Mouse (Mus musculus) c-Kit-positive CD71-positive TER-119-positive erythroid progenitor cells, embryonic 14.5 days (primary cell): Measurements from ENCODE around the gene Cnbp.

ENCODE experiments used
- DNase-seq: peaks from one replicate; pipeline ENCODE4 v3.0.0-alpha.2; 2013; ENCODE audit warnings: low spot score

Cnbp gene

GRCm38 (mm10) chr6:87850900-87851614 lies at the start of gene Cnbp:
TSS of gene Cnbp (minus strand) at chr6:87851106.
- DNase-seq, result peak; percentile 95

DNA sequence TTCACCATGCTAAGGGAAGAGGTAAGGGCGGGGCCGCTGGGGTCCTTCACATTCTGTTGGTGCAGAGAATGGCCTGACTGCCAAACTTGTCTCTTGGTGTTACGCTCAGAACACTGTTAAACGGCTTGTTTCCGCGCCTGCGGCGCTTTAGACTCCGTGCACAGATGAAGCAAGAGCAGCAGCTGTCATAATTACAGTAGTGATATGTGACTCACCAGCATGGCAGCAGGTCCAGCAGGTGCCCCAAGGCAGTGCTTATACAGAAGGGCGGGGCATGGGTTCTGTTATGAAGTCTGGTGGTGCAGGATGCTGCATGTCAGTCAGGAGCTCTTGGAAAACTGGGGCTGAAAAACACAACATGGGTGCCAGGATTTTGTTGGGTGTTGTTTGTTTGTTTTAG lies 47.1 kb upstream of the Cnbp start:
- no peak for DNase-seq

DNA sequence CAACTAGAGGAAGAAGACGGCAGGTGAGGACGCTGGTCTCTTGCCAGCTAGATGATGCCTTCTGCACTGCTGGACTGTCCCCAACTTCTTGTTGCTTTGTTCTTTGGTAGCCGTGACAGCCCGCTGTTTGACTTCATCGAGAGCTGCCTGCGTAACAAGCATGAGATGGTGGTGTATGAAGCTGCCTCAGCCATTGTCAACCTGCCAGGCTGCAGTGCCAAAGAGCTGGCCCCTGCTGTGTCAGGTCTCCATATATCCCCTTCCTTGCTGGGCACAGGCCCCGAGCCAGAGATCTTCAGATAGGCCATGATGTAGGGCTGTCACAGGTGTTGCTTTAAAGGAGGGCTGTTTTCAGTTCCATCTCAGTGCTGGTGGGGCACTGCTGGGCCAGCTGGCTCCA lies 43.0 kb upstream of the Cnbp start:
- DNase-seq, result no peak

GRCm38 (mm10) chr6:87887594-87888233 lies 36.8 kb upstream of the Cnbp start, which contains the start of gene Copg1:
TSS of gene Copg1 (plus strand) at chr6:87887814.
- peak; percentile 100 for DNase-seq

- DNase-seq, result no peak
These were observed 35.8 kb upstream of the Cnbp start for GRCm38 (mm10) chr6:87886721-87887120.

DNA sequence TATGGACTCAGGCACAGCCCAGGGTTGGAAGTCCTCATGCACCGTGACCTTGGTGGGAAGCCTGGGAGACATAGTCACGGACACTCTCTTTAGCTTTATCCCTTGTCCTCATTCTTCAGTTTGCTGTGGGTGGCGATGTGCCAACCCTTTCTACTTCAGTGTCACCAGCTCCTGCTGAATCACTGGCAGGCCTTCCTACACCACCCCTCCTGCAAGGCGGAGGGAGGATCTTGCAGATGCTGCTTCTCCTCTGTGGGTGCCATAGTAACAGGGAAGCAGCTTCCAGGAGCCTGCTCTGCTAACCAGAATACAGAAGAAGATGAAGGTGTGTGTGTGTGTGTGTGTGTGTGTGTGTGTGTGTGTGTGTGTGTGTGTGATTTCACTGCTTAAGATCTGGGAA lies 31.9 kb upstream of the Cnbp start:
- no peak for DNase-seq

DNA sequence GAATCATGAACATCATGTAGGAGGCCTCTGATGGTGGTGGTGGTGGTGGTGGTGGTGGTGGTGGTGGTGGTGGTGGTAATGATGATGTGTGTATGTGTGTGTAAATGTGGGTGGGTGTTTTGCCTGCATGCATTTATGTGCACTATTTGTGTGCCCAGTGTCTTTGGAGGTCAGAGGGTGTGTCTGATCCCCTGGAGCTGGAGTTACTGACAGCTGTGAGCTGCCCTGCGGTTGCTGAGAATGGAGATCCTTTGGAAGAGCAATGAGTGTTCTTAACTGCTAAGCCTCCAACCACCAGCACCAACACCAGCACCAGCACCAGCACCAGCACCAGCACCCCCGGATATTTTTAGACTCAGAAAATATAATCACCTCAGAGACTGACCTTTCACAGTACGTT lies 31.3 kb upstream of the Cnbp start:
- no peak for DNase-seq

- DNase-seq, result no peak
These were observed 28.7 kb upstream of the Cnbp start for GRCm38 (mm10) chr6:87879628-87880027.

DNA sequence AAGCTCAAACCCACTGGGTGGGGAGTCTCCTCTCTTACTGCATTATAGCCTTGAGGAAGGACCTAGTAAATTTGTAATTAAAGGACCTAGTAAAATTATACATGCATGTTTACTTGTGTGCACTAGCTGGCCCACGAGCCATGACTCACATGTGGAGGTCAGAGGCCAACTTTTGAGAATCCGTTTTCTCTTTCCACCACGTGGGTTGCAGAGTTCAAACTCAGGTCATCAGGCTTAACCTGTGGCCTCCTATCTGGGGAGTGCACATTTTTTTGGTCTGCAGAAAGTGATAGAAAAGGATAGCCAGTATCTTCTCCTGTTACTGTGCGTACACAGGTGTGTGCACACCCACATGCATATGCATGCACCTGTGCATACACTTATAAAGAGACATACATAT lies 28.1 kb upstream of the Cnbp start:
- no peak for DNase-seq

DNA sequence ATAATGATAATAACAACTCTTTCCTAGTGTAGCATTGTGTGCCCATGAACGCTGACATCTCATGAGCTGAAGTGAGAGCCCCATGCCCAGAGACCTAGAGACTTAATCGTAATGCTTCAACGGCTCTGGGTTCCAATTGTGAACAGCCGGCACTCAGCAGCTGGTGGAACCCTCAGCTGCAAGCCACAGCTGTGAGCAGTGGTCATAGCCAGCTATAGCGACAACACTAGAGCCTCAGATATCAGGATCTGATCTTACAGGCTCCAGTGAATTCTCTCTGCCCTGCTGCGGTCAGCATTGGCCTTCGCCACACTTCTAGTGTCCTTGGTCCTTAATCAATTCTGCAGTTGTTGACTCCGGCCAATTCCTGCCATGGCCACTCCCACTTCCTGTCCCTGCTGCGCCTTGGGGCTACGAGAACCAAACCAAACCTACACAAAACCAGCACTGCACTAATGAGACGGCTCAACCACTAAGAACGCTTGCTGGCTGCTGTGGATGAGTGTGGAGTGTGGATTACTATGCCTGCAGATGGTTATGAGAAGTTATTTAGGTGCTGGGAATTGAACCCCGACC lies 25.2 kb upstream of the Cnbp start:
- DNase-seq, result no peak

DNA sequence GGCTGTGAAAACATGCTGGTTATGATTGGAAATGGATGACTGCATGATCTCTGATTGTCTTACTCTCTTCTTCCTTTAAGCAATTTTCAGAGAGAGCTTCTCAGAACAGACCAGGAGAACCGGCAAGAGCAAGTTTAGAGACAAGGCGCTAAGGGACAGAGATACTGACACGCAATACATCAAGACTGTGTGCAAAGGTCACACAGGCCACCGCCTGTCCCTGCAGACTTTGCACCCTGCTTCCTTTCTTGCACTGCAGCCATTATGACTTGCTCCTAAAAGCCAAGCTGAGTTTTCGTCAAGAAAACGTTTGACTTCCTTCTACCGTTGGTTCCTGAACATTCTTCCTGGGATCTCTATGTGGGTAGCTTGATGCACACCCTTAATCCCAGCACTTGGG lies 24.7 kb upstream of the Cnbp start:
- DNase-seq, result no peak

DNA sequence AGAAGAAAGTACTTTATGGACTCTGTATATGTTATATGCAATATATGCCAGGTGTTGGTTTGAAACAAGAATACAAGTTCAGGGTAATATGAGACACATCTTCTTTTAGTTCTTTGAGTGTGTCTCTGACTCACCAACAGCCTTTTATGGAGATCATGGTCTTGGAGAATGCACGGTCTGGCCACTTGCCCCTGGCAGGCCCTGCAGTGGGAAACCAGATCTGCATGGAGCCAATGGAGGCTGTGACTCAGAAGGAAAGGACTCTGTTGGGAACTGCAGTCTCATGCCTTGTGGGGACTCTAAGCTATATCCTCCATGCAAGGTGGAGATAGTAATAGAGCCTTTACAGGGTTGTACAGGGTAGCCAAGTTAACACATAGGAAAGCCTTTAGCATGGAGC lies 24.2 kb upstream of the Cnbp start:
- no peak for DNase-seq

DNA sequence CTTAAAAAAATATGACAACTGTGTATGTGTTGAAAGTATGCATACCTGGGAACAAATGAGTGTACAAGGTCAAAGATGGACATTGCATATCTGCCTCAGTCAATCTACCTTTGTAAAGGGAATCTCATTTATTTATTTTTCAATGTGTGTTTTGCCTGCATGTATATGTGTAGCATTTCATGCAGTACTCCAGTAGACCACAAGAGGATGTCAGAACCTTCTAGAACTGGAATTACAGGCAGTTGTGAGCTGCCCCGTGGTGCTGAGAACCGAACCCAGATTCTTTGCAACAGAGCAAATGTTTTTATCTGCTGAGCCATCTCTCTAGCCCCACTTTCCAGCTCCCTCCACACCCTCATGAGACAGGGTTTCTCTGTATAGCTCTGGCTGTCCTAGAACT lies 23.1 kb upstream of the Cnbp start:
- DNase-seq, result no peak

- DNase-seq, result no peak
These were observed 22.2 kb upstream of the Cnbp start for GRCm38 (mm10) chr6:87873104-87873503.

DNA sequence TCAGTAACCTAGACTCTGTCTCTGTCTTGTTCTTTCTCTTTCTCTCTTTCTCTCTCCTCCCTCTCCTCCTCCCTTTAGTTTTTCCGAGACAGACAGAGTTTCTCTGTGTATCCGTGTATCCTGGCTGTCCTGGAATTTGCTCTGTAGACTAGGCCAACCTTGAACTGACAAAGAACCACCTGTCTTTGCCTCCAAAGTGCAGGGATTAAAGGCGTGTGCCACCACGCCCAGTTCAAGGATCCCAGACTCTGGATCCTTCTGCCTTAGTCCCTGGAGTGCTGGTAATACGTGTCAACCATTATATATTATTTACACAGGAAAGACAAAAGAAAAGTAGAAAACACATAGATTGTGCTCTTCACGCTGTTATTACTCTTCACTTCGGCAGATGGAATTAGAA lies 20.3 kb upstream of the Cnbp start:
- DNase-seq, result no peak

DNA sequence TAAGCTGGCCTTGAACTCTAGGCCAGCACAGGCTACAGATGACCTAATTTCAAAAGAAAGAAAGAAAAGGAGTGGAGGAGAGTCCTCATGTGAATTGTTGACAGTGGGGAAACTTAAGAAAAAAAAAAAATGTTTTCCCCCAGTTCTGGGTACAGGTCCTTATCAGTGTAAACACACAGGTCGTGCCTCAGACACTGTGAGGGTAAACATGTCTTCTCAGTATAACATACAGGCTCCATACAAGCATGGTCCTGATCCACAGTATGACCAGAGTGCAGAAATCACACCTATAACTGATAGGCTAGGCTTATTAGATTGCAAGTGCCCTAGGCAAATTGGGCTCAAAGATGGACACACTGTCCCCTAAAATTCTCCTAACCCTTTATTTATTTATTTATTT lies 19.5 kb upstream of the Cnbp start:
- no peak for DNase-seq

DNA sequence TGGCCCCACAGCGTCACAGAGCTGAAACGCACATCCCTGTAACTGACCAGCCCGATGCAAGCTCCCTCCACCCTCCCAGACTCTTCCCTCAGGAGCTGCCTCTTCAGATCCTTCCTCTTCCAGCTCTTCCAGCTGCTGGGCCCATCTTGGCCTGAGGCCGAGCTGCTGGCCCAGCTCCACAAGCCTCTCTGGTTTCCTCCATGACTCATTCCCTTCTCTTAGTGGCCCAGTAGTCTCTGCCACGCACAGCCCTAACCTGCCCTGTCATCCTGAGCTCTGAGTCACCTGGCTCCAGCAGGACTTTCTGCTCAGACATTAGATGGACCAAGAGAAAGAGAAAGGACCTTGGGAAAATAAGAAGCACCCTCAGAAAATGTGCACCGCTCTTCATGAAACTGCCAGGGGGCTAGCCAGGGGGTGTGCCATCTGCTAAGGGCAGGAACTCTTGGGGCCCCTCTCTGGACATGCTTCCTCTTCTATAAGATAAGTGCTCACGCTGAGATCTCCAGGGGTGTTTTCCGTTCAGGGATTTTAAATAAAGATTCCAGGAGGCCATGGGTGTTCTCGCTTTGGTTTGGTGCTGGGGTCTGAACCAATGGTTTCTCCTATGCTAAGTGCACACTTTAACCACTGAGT lies 18.1 kb upstream of the Cnbp start:
- no peak for DNase-seq

GRCm38 (mm10) chr6:87867256-87867655 lies 16.4 kb upstream of the Cnbp start:
- peak; percentile 73 for DNase-seq

GRCm38 (mm10) chr6:87866211-87866610 lies 15.3 kb upstream of the Cnbp start:
- DNase-seq, result no peak

- DNase-seq, result no peak
These were observed 6.2 kb upstream of the Cnbp start for GRCm38 (mm10) chr6:87857071-87857470.

DNA sequence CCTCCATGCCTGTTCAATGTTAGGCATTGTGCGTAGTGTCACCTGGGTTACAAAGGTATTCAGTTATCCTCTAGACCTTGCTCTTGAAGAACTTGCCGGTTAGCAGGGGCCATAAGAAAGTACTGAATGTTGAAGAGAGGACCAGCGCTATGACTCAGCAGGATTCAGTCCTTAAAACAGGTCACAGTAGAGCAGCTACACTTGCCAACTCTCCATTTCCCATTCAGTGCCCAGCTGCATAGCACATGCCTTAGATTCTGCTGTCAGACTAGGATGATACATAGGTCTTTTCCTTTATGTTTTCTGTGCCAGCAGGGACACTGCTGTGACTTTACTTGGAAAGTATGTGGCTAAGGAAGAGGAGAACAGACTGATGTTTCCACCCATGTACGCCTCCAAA lies 2.5 kb upstream of the Cnbp start:
- no peak for DNase-seq

DNA sequence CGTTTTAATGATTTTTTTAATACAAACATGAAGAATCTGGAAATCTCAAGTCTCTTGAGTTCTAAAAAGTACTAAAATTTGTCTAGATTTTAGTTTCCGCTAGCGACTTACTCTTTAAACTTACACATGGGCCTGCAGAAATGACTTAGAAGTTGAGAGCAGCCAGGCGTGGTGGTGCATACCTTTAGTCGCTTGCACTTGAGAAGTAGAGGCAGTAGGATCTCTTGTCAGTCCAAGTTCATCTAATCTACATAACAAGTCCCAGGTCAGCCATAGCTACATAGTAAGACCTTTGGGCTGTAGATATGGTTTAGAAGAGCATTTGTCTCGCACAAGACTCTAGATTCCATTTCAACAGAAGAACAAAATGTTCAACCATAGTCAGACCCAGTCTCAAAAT lies 965 bp upstream of the Cnbp start:
- DNase-seq, result no peak
